Mouse (Mus musculus): Measurements from ENCODE around the gene Ppp2ca.

- TF ChIP-seq CTCF (conservative IDR thresholded peaks at IDR 0.05; ENCODE audit: low read length) (no peak), NANOG (IDR thresholded peaks at IDR 0.05; ENCODE audit: borderline replicate concordance, low read length) (no peak)
Measured at GRCm38 (mm10) chr11:52064398-52064797, 34.1 kb upstream of the Ppp2ca start.
